Mouse (Mus musculus) stomach, postnatal 0 days (tissue): Measurements from ENCODE around the gene Sdr42e1. TPM values are rescaled to one million over a fixed set of nuclear protein-coding genes. Genes with fewer than 3 reads are reported as not detected.
A peak's percentile ranks its signal among the peaks of the same experiment; 100 is the strongest.

Experiments used
- ATAC-seq: fragments of 200-750 bp; cut with Nextera tagmentation; 2 replicates; pipeline ENCODE4 v1.8.0; 2017; ENCODE audit not compliant: low FRiP score, low TSS enrichment
- DNase-seq: peaks from one replicate; pipeline ENCODE4 v3.0.0-alpha.2; 2016; ENCODE audit warnings: low spot score
- H3K27ac ChIP-seq: fragments of 300-500 bp; sonication (generic); replicated peaks from 2 replicates; pipeline ENCODE4 v1.5.1; 2014; ENCODE audit warnings: mild to moderate bottlenecking, control low read depth
- H3K27me3 ChIP-seq: fragments of 300-500 bp; sonication (generic); 2 replicates; pipeline ENCODE4 v1.6.1; 2014; ENCODE audit warnings: low read length; ENCODE audit not compliant: control insufficient read depth, insufficient read depth
- H3K36me3 ChIP-seq: fragments of 300-500 bp; sonication (generic); 2 replicates; pipeline ENCODE4 v1.6.1; 2014; ENCODE audit warnings: low read length, mixed read lengths; ENCODE audit not compliant: control insufficient read depth, insufficient read depth
- H3K4me1 ChIP-seq: fragments of 300-500 bp; sonication (generic); replicated peaks from 2 replicates; pipeline ENCODE4 v1.6.1; 2014; ENCODE audit warnings: antibody characterized with exemption; ENCODE audit not compliant: control insufficient read depth, insufficient read depth
- H3K4me2 ChIP-seq: fragments of 300-500 bp; sonication (generic); replicated peaks from 2 replicates; pipeline ENCODE4 v1.6.1; 2014; ENCODE audit warnings: low read depth, mild to moderate bottlenecking, control low read depth, moderate library complexity
- H3K4me3 ChIP-seq: fragments of 300-500 bp; sonication (generic); 2 replicates; pipeline ENCODE4 v1.5.1; 2014; ENCODE audit warnings: low read depth, low read length, control low read depth
- H3K9ac ChIP-seq: fragments of 300-500 bp; sonication (generic); 2 replicates; pipeline ENCODE4 v1.6.1; 2014; ENCODE audit warnings: mild to moderate bottlenecking, low read length, control low read depth, mixed read lengths
- H3K9me3 ChIP-seq: fragments of 300-500 bp; sonication (generic); 2 replicates; pipeline ENCODE4 v1.6.1; 2016; ENCODE audit warnings: low read length; ENCODE audit not compliant: control insufficient read depth
- CTCF ChIP-seq: IDR thresholded peaks from 2 replicates; pipeline ENCODE4 v1.5.1; 2016; ENCODE audit warnings: antibody characterized with exemption, low read depth, mild to moderate bottlenecking, moderate library complexity
- EP300 ChIP-seq: optimal IDR thresholded peaks from 2 replicates; pipeline ENCODE3; 2016; ENCODE audit warnings: antibody characterized with exemption
- WGBS: fragments of 180-500 bp; shearing (Covaris S2); extraction: QIAGEN DNeasy Blood & Tissue Kit; methylation state at CpG from one replicate; pipeline ENCODE4 v1.1.7; 2014; 5-methylcytosine and 5-hydroxymethylcytosine counted together
- polyA plus RNA-seq: library from polyadenylated mRNA; unstranded; fragments of >200 nt; fragmentation: Nextera tagmentation; extraction: Ambion mirVana; gene quantifications from 2 replicates; pipeline ENCODE4 v1.2.1, GENCODE M21; 2015

Sdr42e1 gene
- polyA plus RNA-seq, 1 experiment from 2014 or later: 24.2 TPM

GRCm38 (mm10) chr8:117702701-117703100 lies 29.2 kb upstream of the Sdr42e1 start:
- no peaks in the 10 kb centered on the region for H3K36me3 ChIP-seq
- peak overlapping the region; percentile 20; the same call in 1 of the 2 replicates for H3K4me3 ChIP-seq
- peak overlapping the region; percentile 86 for H3K27ac ChIP-seq
- H3K9ac ChIP-seq: peak overlapping the region; percentile 47
- TF ChIP-seq EP300 (no peak), CTCF (no peak)
- peak overlapping the region; percentile 31 for H3K4me2 ChIP-seq
- no peaks in the 10 kb centered on the region for H3K27me3 ChIP-seq
- H3K4me1 ChIP-seq: no peaks in the 10 kb centered on the region
- DNase-seq: peak; percentile 38
- 49% methylated on average over 10 of the region's 10 CpGs for WGBS
- ATAC-seq: no peak
- no peaks in the 10 kb centered on the region for H3K9me3 ChIP-seq

- ATAC-seq: peak; percentile 65
- TF ChIP-seq EP300 (no peak), CTCF (no peak)
- Histone ChIP-seq H3K27me3 (no peaks in the 10 kb centered on the region), H3K27ac (peak within 1 kb of the TSS; percentile 86), H3K9ac (peak within 1 kb of the TSS; percentile 47), H3K4me3 (peak within 1 kb of the TSS; percentile 20; the same call in 1 of the 2 replicates), H3K36me3 (no peaks in the 10 kb centered on the region), H3K9me3 (no peaks in the 10 kb centered on the region), H3K4me1 (no peaks in the 10 kb centered on the region), H3K4me2 (peak within 1 kb of the TSS; percentile 35)
- peak; percentile 66 for DNase-seq
- 50% methylated on average over 13 of the region's 13 CpGs for WGBS
Observed at GRCm38 (mm10) chr8:117701859-117702258, 28.4 kb upstream of the Sdr42e1 start, which contains the start of gene Hsd17b2. Hsd17b2 (plus strand) TSS chr8:117701904.

- H3K4me1 ChIP-seq: no peaks in the 10 kb centered on the region
- TF ChIP-seq EP300: no peak
- TF ChIP-seq CTCF: no peak
- H3K9me3 ChIP-seq: no peaks in the 10 kb centered on the region
- H3K27me3 ChIP-seq: no peaks in the 10 kb centered on the region
- 0 out of 2 replicates have a peak overlapping the region, but pooled peaks have one; percentile 35 for H3K4me2 ChIP-seq
- peak overlapping the region; percentile 86 for H3K27ac ChIP-seq
- no peak overlapping the region for H3K9ac ChIP-seq
- H3K4me3 ChIP-seq: peak overlapping the region; percentile 20; the same call in 1 of the 2 replicates
- ATAC-seq (no peak), DNase-seq (no peak)
- WGBS: 79% methylated on average over 8 of the region's 8 CpGs
- H3K36me3 ChIP-seq: no peaks in the 10 kb centered on the region
Observed at GRCm38 (mm10) chr8:117701246-117701645, 27.8 kb upstream of the Sdr42e1 start.

- DNase-seq: no peak
- Histone ChIP-seq H3K4me2 (no peak overlapping the region), H3K36me3 (no peaks in the 10 kb centered on the region), H3K4me1 (no peaks in the 10 kb centered on the region), H3K9ac (no peak overlapping the region), H3K27ac (peak overlapping the region; percentile 86), H3K27me3 (no peaks in the 10 kb centered on the region), H3K9me3 (no peaks in the 10 kb centered on the region), H3K4me3 (no peak overlapping the region)
- TF ChIP-seq CTCF (no peak), EP300 (no peak)
- peak; percentile 19 for ATAC-seq
- 60% methylated on average over 8 of the region's 8 CpGs for WGBS
Observed at GRCm38 (mm10) chr8:117700699-117701098, 27.2 kb upstream of the Sdr42e1 start.

- Histone ChIP-seq H3K27me3 (no peaks in the 10 kb centered on the region), H3K4me2 (no peak overlapping the region), H3K9ac (no peak overlapping the region), H3K36me3 (no peaks in the 10 kb centered on the region), H3K9me3 (no peaks in the 10 kb centered on the region), H3K27ac (no peak overlapping the region), H3K4me3 (no peak overlapping the region), H3K4me1 (no peaks in the 10 kb centered on the region)
- 51% methylated on average over 5 of the region's 5 CpGs for WGBS
- peak; percentile 64 for DNase-seq
- no peak for ATAC-seq
- TF ChIP-seq CTCF: peak; percentile 71
- no peak for TF ChIP-seq EP300
Observed at GRCm38 (mm10) chr8:117697248-117697647, 23.8 kb upstream of the Sdr42e1 start.

- 59% methylated on average over 1 of the region's 1 CpGs for WGBS
- peak; percentile 75 for ATAC-seq
- no peaks in the 10 kb centered on the region for H3K27me3 ChIP-seq
Observed at GRCm38 (mm10) chr8:117695636-117696035, 22.1 kb upstream of the Sdr42e1 start.

More at GRCm38 (mm10) chr8:117695636-117696035, 22.1 kb upstream of the Sdr42e1 start:
- Histone ChIP-seq H3K36me3 (no peaks in the 10 kb centered on the region), H3K4me1 (no peaks in the 10 kb centered on the region), H3K9me3 (no peaks in the 10 kb centered on the region), H3K27ac (no peak overlapping the region), H3K4me2 (no peak overlapping the region), H3K9ac (no peak overlapping the region), H3K4me3 (no peak overlapping the region)
- DNase-seq: peak; percentile 45
- TF ChIP-seq CTCF (no peak), EP300 (no peak)
